Mouse (Mus musculus) bone marrow macrophage, adult 2 months (primary cell): Measurements from ENCODE around the gene Msi1.

Experiments used
- CTCF ChIP-seq: IDR thresholded peaks from 2 replicates; pipeline ENCODE4 v1.5.1; 2012; ENCODE audit warnings: low read depth, mild to moderate bottlenecking, low read length, moderate library complexity
- POLR2A ChIP-seq: IDR thresholded peaks from 2 replicates; pipeline ENCODE4 v1.6.1; 2012; ENCODE audit warnings: mild to moderate bottlenecking, low read depth, low read length, borderline replicate concordance

DNA sequence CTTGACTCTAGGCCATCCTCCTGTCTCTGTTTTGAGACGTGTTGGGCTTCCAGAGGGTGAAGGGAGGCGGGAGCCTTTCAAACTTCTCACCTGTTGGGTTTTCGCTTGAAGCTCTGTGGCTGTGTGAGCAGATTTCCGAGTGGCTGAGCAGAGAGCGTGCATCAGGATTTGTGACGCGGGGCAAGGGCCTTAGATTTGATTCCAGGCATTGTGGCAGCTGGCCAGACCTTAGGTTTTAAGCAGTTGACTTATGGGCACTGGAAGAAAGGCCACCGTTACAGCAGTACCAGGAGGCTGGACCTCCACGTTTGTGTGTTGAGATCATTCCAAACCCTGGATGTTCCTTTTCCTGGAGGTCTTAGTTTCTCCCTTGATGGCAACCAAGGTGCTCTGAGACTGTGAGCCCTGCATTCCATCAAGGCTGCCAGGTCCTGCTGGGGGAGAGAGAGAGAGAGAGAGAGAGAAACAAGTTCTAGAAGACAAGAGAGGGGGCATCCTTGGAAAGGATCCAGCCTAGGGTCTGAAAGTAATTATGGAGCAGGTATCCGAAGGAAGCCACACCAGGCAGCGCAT is 5.0 kb downstream of the Msi1 start:
- TF ChIP-seq CTCF: no peak
- no peak for TF ChIP-seq POLR2A
